Mouse (Mus musculus) adrenal gland (tissue): ENCODE measurements around the gene Hfe2.
"Not testable (repeated sequence)": the region's sequence is repeated elsewhere in the genome, so short reads cannot be mapped to it uniquely, and the experiment has no call there.

Experiments used
- intact Hi-C: fragments of 180-260 bp; cut with DNase I; formaldehyde crosslinking; loops from one replicate; pipeline ENCODE4 v1.15.1; 2025
- long read RNA-seq, 2 experiments: library from polyadenylated mRNA; unstranded; transcript quantifications; one replicate each; pipeline ENCODE4 v2.0.0; 2020; ENCODE audit warnings: borderline replicate concordance in 1 of 2; ENCODE audit not compliant: insufficient replicate concordance in 1 of 2

Gene Hfe2
- long read RNA-seq, experiment 1, result 0 reads
- long read RNA-seq, experiment 2, result 0 reads

DNA sequence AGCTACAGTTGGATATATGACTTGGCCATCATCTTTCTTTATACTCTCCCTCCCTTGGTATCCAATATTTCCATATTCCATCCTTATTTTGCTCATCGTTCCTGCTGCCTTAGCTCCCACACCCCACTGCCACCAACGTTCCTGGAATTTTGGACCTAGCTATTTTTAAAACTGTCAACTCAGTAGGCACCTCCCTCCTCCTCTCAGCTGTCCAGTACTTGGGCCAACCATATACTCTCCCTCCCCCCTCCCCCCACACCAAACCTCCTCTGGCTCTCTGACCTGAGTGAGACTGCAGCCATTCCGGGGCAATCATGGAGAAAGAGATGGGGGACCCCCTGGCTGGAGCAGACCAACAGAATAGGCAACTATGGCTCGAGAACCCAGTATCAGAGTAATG lies at the start of gene Hfe2:
Hfe2 (plus strand) TSS at position 259 of the 400 bp plus-strand sequence.
- intact Hi-C loops, result no loop called here

- intact Hi-C loops, result no loop called here
Observed at GRCm38 (mm10) chr3:96477084-96477483, 47.9 kb upstream of the Hfe2 start.

GRCm38 (mm10) chr3:96477558-96477957 lies 47.4 kb upstream of the Hfe2 start:
- intact Hi-C loops, result no loop called here

- intact Hi-C loops, result no loop called here
Observed at GRCm38 (mm10) chr3:96479249-96479648, 45.7 kb upstream of the Hfe2 start.

DNA sequence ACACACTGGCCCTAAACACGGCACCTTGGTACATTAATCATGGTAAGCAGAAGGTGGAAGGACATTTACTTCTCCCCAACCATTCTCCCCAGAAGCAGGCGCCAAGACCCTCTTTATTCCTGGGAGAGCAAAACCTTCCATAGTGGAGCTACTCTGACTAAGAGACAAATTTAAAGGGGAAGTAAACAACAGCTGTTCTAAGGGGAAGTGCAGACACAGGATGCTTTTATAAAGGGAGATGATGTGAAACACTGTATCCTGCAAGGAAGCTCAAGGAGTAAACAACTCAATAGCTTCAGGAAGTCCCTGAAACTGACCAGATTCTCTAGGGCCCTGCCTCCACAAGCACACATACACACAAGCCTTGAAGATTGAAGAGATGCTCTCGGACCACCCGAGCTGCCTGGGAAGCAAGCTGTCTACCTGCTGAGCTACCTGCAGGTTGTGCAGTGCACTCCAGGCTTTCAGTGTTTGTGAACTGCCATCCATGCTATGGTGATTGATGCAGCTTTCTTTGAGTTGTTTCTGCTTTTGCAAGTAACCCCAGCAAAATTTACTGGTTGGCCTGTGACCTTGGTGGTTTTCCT lies 44.2 kb upstream of the Hfe2 start:
- intact Hi-C loops, result no loop called here

DNA sequence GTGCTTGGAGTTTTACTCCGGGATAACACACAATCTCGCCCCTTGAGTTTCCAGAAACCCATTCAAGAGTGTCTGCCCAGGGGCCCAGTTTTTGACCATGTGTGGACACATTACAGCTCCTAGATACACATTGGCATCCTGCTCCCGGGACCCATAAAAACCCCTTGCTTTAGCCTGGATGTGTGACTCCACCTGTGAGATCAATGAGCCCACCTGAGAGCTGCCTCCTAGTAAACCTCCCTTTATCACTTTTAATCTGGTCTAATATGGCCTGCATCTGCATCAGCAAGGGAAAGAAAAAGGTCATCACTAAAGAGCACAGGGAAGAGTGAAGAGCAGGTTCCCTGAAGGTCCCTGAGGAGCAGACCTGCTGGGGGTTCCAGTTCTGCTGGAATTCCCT lies 43.1 kb upstream of the Hfe2 start:
- intact Hi-C loops, result no loop called here

GRCm38 (mm10) chr3:96482451-96482850 lies 42.5 kb upstream of the Hfe2 start:
- intact Hi-C loops, result no loop called here

- intact Hi-C loops, result not testable (repeated sequence)
Observed at GRCm38 (mm10) chr3:96483044-96483443, 41.9 kb upstream of the Hfe2 start.

GRCm38 (mm10) chr3:96483946-96484345 lies 41.0 kb upstream of the Hfe2 start:
- intact Hi-C loops, result no loop called here

DNA sequence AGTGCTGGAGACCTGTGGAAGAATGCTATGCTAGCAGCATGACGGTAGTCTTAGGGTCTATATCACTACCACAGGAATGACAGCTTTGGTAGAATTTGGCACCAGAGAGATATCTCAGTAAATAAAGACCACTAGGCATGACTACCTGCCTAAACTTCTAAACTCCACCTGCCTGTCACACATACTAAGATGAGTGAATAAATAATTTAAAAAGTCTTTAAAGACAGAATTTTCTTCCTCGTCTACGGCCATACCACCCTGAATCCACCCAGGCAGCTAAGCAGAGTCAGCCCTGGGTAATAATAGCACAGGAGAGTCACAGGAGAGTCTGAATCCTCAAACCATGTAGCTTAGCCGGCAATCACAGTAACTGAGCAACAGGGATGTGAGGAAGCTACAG lies 40.1 kb upstream of the Hfe2 start:
- intact Hi-C loops, result no loop called here

DNA sequence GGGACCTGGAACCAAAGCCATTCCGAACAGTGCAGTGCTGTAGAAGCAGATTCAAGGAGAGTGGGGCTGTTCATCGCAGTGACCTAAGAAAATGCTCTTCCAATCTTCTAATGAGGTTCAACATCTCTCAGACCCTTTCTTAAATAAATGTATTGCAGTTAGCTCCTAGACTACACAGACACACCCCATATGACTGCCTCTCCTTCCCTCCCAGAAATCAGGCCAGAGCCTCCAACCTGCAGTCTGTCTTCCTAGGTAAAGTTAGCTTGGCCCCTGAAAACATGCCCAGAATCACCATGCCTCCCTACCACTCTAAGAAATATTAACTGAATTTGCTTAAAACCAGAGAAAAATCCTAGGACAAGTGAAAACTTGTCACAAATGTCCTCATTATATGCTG lies 39.6 kb upstream of the Hfe2 start:
- intact Hi-C loops, result no loop called here

DNA sequence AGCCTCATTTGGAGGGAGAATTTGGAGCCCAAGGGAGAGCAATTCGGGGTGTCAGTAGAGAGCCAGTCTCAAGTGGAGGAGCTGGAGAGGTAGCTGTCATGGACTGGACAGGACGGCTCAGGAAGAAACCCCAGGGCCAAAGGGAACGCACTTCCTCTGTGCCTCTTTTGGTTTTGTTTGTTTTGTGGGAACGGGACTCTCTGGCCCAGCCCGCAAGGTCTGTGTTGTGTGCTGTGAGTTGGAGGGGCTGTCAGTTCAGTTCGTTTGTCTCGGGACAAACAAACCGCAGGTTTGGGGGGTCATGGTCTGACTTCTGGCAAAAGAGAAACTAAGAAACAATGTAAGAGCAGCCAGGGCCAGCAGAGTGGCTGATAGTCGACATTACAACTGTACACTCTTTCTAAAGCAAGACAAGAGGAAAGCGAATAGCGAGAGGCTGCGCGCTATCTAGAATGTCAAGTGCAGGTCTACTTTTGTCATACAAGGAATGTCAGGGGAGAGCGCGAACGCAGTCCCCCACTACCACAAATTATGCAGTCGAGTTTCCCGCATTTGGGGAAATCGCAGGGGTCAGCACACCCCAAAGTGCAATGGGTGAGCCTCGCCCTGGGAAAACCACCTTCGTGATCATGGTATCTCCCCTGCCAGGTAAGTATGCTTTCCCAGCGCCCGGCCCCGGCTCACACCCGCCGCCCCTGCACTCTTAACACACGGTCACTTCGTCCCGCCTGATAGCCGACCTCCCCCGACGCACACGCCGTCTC lies 38.7 kb upstream of the Hfe2 start:
- intact Hi-C loops, result not testable (repeated sequence)

- intact Hi-C loops, result not testable (repeated sequence)
Observed at GRCm38 (mm10) chr3:96486828-96487559, 38.0 kb upstream of the Hfe2 start.

GRCm38 (mm10) chr3:96487596-96488289 lies 37.2 kb upstream of the Hfe2 start:
- intact Hi-C loops, result no loop called here

DNA sequence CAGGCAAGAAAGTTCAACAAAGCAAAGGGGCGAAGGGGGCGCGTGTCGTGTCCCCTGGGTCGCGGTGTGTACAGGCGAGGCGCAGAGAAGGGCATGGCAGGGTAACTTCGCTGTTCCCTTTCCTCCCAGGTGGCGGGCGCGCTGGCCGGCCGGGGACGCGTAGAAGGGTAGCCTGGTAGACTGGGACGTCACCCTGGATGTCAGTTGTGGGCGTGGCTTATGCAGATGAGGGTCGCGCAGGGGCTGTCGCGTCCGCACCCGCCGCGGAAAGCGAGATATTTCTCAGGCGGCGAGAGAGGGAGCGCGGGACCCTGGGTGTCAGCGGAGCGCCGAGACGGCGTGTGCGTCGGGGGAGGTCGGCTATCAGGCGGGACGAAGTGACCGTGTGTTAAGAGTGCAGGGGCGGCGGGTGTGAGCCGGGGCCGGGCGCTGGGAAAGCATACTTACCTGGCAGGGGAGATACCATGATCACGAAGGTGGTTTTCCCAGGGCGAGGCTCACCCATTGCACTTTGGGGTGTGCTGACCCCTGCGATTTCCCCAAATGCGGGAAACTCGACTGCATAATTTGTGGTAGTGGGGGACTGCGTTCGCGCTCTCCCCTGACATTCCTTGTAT lies 36.6 kb upstream of the Hfe2 start:
- intact Hi-C loops, result not testable (repeated sequence)

- intact Hi-C loops, result not testable (repeated sequence)
Observed at GRCm38 (mm10) chr3:96488907-96489629, 35.9 kb upstream of the Hfe2 start.

DNA sequence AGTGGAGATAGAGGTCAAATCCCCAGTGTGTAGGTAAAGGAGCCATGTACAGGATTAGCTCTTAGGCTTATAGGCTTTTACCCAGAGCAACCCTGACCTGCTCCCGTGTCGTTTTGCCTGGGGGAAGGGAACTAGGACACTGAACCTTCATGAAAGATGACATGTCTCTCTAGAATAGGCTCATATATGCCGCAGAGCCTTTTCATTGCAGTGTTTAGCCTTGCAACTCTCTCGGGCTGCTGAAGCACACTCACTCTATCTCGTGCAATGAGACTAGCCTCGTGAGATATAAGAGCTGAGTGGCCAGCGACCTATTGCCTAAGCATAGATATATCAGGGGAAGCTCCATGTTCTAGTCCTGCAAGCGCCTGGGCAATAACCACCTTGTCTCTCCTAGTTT lies 35.3 kb upstream of the Hfe2 start:
- intact Hi-C loops, result not testable (repeated sequence)

- intact Hi-C loops, result not testable (repeated sequence)
Observed at GRCm38 (mm10) chr3:96494456-96494855, 30.5 kb upstream of the Hfe2 start.

DNA sequence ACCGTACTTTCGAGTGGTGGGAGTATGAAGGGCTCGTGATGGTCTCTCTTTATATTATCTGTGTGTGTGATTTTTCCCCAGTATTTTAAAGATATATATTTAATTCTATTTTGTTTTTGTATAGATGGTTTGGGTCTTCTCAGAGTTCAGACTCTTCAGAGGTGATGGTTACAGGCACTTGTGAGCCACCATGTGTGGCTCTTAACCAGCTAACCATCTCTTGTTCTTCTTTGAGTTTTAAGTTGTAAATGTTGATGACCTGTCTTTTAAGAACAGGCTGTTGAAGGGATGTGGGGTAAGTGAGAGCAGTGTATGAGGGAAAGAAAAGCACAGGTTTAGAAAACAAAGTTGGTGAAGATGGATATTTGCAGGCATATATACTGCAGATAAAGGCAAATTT lies 30.1 kb upstream of the Hfe2 start:
- intact Hi-C loops, result no loop called here

DNA sequence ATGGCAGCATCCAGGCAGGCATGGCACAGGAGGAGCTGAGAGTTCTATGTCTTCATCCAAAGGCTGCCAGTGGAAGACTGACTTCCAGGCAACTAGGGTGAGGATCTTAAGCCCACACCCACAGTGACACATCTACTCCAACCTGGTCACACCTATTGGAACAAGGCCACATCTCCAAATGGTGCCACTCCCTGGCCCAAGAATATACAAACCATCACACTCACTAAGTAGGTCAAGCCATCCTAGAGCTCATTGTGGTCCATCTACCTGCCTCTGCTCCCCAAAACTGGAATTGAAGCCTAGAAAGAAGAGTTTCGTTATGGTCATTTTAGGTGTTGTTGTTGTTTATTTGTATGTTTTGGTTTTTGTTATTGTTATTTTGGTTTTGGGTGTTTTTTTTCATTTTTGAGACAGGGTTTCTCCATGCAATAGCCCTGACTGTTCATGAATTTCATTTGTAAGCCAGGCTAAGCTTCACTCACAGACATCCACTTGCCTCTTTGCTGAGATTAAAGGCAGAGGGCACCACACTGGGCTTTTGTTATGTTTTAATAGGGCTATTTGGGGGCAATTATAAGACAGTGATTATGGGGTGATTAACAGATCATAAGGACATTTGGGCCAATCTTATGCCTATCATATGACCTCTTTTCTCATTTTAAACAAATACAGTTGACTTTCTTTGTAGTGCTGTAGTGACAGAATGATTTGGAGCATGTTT lies 29.3 kb upstream of the Hfe2 start:
- intact Hi-C loops, result no loop called here
